Mouse (Mus musculus): ENCODE measurements at regions not wholly inside any gene's neighbourhood (a gene's known extent, or its start where the extent isn't known, plus 50 kb on each side); places are given as distances from the start of the nearest gene placed in this dataset.

DNA sequence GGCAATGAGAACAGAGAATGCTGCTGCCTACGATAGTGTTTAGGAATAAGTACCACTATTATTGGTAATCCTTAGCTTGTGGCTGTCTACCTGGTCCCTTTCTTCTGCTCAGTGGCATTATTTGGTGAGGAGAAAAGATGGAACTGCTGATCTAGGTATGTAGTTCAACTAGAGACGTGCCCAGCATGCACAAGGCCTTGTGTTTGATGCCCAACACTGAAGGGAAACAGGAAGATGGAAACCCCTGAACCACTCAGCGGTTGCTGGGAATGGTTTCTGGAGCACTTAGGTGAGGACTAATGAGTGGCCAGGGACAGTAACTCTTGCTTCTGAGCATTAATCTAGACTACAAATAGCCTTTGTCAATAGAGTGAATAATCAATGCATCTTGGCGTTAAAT is 1145.5 kb downstream of the Adam3 start:
- H3K4me3 ChIP-seq (replicated peaks; ENCODE audit: low read length): no peak overlapping the region
- ATAC-seq (ENCODE audit: low FRiP score): no peak
- no peaks in the 10 kb centered on the region for H3K4me1 ChIP-seq (replicated peaks; ENCODE audit: control insufficient read depth, insufficient read depth, low read length)
- H3K36me3 ChIP-seq (replicated peaks; ENCODE audit: control insufficient read depth, insufficient read depth): no peaks in the 10 kb centered on the region
- H3K9ac ChIP-seq: no peak overlapping the region
- no peak overlapping the region for H3K4me2 ChIP-seq (replicated peaks)
- 88% methylated on average over 4 of the region's 4 CpGs for WGBS
- H3K27me3 ChIP-seq (ENCODE audit: control insufficient read depth, insufficient read depth, low read length): no peaks in the 10 kb centered on the region
- DNase-seq (ENCODE audit: low spot score): no peak
- H3K27ac ChIP-seq: no peak overlapping the region
- H3K9me3 ChIP-seq (ENCODE audit: control insufficient read depth, low read length): no peaks in the 10 kb centered on the region

GRCm38 (mm10) chr8:23580701-23581100 is 1145.0 kb downstream of the Adam3 start:
- Histone ChIP-seq H3K27ac (no peak overlapping the region), H3K9ac (no peak overlapping the region), H3K4me3 (replicated peaks; ENCODE audit: low read length) (no peak overlapping the region), H3K9me3 (ENCODE audit: control insufficient read depth, low read length) (no peaks in the 10 kb centered on the region), H3K4me2 (replicated peaks) (no peak overlapping the region), H3K27me3 (ENCODE audit: control insufficient read depth, insufficient read depth, low read length) (no peaks in the 10 kb centered on the region), H3K36me3 (replicated peaks; ENCODE audit: control insufficient read depth, insufficient read depth) (no peaks in the 10 kb centered on the region), H3K4me1 (replicated peaks; ENCODE audit: control insufficient read depth, insufficient read depth, low read length) (no peaks in the 10 kb centered on the region)
- ATAC-seq (ENCODE audit: low FRiP score) (no peak), DNase-seq (ENCODE audit: low spot score) (no peak)
- WGBS: 90% methylated on average over 2 of the region's 2 CpGs
